Mouse (Mus musculus): ENCODE data around the gene Col6a6.

GRCm38 (mm10) chr9:105796137-105796536 lies 31.8 kb downstream of the Col6a6 start:
- TF ChIP-seq HCFC1 (IDR thresholded peaks at IDR 0.05; ENCODE audit: borderline replicate concordance, insufficient read depth, low read length), result no peak
- TF ChIP-seq ZC3H11A (IDR thresholded peaks at IDR 0.05; ENCODE audit: borderline replicate concordance, low read depth, low read length), result no peak
- no peak for TF ChIP-seq CHD2 (IDR thresholded peaks at IDR 0.05; ENCODE audit: low read depth, low read length)
